Mouse (Mus musculus) layer of hippocampus, adult 6 months (tissue): ENCODE data around the gene Rims4. TPM values are rescaled to one million over a fixed set of nuclear protein-coding genes. Genes with fewer than 3 reads are reported as not detected.

Experiments used
- long read RNA-seq, 2 experiments: library from polyadenylated mRNA; unstranded; transcript quantifications; one replicate each; pipeline ENCODE4 v2.0.0; 2019 to 2020
- polyA plus RNA-seq: library from polyadenylated mRNA; unstranded; fragments of <200 nt; fragmentation: Nextera tagmentation; gene quantifications from 2 replicates; pipeline ENCODE4 v1.2.3, GENCODE M21; 2021

Gene Rims4
- 3.2 and 3.4 TPM in 2 replicates for polyA plus RNA-seq
- long read RNA-seq, experiment 1, partial matches to known transcripts, result 1 of 16 reads
- long read RNA-seq, experiment 1, other reads (novel, unspliced or antisense), result 15 of 16 reads
- long read RNA-seq, experiment 2, full-length matches to known transcripts, result 11 of 50 reads
- long read RNA-seq, experiment 2, partial matches to known transcripts, result 30 of 50 reads
- long read RNA-seq, experiment 2, other reads (novel, unspliced or antisense), result 9 of 50 reads

GRCm38 (mm10) chr2:163918317-163919258 is at the start of gene Rims4:
Gene Rims4 (minus strand): TSS chr2:163918683.

DNA sequence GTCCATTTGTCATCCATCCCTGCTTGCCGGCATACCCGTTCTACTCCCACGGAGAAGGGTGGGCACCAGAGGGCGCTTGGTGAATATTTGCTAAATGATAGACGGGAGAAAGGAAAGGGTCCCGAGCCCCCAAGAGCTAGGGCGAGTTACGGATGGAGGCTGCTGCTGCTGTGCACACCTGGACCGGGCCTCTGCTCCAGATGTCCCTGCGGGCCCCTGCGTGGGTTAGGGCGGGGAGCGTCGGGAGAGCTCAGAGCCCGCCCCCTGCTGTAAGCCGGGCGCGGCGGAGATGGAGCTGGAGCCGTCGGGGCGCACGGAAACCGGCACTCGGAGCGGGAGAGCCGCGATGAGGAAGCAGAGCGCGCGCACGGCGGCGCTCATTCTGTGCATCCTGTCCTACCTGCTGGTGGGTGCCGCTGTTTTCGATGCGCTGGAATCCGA is 65.0 kb downstream of the Rims4 start, which contains the start of gene Kcnk15:
TSS of gene Kcnk15 (plus strand) at position 191 of the 441 bp plus-strand sequence.

DNA sequence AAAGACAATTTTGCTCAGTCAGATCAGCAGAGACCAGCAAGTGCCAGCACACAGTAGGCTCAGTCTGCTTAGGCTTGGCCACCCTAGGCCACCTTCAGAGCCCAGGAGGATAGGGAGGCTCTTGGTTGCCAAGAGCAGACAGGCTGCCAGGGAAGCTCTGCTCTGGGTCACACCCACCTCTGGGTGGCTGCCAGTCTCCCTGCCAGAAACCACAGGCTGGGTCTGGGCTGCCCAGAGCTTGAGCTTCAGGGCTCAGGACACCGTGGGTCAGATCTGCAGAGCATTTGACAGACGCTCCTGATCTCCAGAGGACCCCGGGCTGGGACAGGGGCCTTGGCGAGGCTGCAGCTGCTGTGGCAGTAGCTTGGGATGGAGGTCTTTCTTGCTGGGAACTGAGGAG is 97.9 kb downstream of the Rims4 start, which contains the start of gene Ccn5:
TSS of gene Ccn5 (plus strand) at position 255 of the 400 bp plus-strand sequence.

Other genes with a start within 250 kb of the Rims4 start
- 0.48 and 0.70 TPM in 2 replicates for gene Ada, start 168.4 kb downstream of the Rims4 start, polyA plus RNA-seq
- gene Ccn5, start 97.8 kb downstream of the Rims4 start, polyA plus RNA-seq, result 0.10 and 0.26 TPM in 2 replicates
- not detected in 2 replicates for gene Kcnk15, start 65.0 kb downstream of the Rims4 start, polyA plus RNA-seq
- gene Ywhab, start 76.3 kb upstream of the Rims4 start, polyA plus RNA-seq, result 602 and 694 TPM in 2 replicates
- not detected in 2 replicates for gene Pabpc1l, start 106.8 kb upstream of the Rims4 start, polyA plus RNA-seq
- 18.7 and 21.7 TPM in 2 replicates for gene Stk4, start 151.6 kb upstream of the Rims4 start, polyA plus RNA-seq
- gene Tomm34, start 152.5 kb upstream of the Rims4 start, polyA plus RNA-seq, result 139 and 143 TPM in 2 replicates